Mouse (Mus musculus) ZHBTc4 (cell line): Measurements from ENCODE around the gene Gm3149.
A peak's percentile ranks its signal among the peaks of the same experiment; 100 is the strongest.
"Not testable (repeated sequence)": the region's sequence is repeated elsewhere in the genome, so short reads cannot be mapped to it uniquely, and the experiment has no call there.

Source experiments
- DNase-seq: peaks from one replicate; pipeline ENCODE4 v3.0.0-alpha.2; 2011; ENCODE audit warnings: low read depth, low spot score

Gene Gm3149

DNA sequence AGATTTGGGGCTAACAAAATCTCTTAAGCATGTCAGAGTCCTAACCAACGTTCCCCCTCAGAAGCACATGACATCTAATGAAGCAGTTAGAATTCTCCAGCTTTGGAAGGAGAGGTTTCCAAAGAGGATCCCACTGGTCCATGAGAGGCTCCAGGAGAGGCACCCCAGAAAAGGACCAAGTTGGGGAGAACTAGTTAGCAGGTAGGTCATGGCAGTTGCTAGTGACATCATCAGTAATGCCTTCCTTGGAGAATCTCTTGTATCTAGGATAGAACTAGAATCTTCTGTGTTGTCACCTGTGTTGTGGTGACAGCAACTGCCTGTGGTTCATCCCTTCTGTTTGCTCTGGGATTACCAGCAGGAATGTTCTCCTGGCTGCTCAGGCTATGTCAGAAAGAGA, at the start of gene Gm3149:
Gene Gm3149, plus strand, starts transcription at position 301 of the 400 bp plus-strand sequence.
- DNase-seq = not testable (repeated sequence)

DNA sequence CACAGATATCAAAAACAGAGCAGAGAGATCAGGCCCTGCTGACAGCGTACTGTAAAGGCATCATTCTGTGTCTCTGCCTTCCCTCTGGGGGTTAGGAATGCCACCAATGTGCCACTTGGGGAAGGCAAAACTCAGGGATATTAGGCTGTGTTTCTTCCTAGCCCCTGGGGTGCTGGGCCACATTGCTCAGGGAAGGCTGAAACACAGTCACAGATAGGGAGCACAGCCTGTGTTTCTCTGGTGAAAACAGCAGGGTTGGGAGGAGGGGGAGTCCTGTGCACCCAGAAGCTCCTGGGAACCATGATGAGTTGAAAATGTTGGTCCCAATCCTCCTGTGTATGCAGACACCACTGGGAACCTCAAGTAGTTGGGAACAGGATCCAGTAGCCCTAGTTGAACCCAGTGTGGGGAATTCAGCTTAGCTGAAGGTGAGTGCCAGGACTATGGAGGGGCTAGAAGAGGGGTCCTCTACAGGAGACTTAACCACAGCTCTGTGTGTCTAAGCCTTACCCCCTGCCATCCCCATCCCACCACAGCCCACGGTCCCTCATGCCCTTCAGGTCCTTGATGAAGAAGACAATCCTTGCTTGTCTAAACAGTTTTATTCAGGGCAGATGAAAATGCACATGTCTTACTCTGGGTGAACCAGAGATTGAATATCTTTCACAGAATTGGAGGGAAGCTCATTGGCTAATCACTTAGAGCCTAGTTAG, 47.7 kb upstream of the Gm3149 start:
- not testable (repeated sequence) for DNase-seq

DNA sequence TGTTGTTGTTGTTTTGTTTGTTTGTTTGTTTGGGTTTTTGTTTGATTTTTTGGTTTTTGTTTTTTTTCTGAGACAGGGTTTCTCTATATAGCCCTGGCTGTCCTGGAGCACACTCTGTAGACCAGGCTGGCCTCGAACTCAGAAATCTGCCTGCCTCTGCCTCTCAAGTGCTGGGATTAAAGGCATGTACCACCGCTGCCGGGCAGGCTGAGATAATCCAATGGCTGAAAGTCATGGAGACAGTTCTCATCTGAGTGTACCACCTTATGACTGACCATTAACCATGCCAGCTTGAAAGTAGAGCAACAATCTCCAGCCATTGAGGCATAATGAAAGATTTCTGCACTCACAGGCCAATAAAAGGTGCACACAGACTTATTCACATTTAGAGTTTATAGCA, 37.3 kb upstream of the Gm3149 start:
- DNase-seq = not testable (repeated sequence)

DNA sequence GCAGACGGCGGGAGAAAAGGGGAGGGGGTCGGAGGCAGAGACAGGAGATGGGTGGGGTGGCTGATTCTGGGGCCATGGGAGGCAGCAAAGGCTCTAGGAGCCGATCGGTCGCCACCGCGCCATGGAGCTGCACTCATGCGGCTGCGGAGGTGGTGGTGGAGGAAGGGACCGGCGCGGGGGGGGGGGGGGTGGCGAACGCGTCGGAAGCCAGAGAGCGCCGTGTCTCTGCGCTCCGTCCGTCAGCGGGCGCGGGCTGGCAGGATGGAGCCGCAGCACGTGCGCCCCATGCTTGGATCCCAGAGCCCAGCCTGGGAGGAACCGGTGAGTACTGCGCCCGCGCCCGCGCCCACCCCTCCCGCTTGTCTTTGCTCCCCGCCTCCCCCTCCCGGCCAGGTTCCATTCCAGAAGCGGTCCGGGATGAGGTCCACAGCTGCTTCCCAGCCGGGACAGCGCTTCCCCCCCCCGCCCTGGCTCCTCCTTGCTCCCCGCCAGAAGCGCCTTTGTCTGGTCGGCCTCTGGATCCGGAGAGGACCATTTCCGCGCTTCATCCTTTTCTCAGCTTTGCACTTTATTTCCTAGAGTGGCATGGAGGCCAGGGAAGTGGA, 17.5 kb downstream of the Gm3149 start, which contains the start of gene 2610042L04Rik:
Gene 2610042L04Rik, plus strand, starts transcription at position 288 of the 605 bp plus-strand sequence.
- peak; percentile 33 for DNase-seq

DNA sequence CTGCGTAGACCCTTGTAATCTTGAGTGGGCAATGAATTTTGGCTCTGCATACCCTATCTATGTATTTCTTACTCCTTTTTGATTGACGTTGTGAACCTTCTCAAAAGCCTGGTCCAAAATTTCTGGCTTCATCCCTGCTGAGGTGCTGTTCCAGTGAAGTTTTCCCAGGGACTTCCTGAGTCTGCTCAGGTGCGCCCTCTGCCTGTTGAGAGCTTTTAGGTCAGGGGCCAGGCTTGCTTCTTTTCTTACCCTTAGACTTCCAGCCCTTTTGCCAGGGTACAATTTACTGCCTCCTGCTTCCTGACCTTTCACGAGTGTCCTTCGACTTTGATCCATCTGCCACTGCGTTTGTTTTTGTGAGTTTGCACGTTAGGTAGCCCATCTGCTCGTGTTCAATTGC, 18.4 kb downstream of the Gm3149 start:
- not testable (repeated sequence) for DNase-seq

DNA sequence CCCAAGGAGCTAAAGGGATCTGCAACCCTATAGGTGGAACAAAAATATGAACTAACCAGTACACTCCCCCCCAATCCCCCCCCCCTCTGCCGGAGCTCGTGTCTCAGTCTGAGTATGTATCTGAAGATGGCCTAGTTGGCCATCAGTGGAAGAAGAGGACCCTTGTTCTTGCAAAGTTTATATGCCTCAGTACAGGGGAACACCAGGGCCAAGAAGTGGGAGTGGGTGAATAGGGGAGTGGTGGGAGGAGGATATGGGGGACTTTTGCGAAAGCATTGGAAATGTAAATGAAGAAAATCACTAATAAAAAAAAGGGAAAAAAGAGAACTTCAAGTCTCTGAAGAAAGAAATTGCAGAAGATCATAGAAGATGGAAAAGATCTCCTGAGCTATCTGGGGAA, 51.9 kb downstream of the Gm3149 start:
- not testable (repeated sequence) for DNase-seq

DNA sequence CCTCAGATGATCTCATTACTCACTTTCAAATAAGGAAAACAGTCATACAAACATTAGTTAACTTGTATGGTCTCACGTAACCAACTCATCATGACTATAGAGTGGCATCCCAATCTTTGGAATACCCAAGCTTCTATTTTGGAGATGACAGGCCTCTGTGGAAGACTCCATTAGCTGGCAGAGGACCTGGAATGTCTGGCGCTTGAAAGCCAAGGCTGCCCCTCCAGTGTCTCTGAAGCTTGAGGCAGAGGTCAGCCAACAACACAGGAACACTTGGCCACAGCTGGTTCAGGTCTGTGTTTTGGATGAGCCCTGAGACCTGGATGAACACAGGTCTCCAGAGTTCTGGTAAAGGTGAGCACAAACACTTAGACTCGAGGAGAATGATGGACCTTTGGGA, 52.6 kb downstream of the Gm3149 start:
- DNase-seq = not testable (repeated sequence)
